20 mouse cellular contexts compared by ENCODE assay signal in genomic region chr4:58890035-58890782, GRCm38 (mm10). TPM values are rescaled to one million over a fixed set of nuclear protein-coding genes. Genes with fewer than 3 reads are reported as not detected.
DNase-seq lines count a peak whose midpoint lies in the region; ATAC-seq and TF ChIP-seq lines count a peak whose summit lies in the region.
"Had no signal": no experiment of that assay in that cellular context is flagged by ENCODE, and none has a peak within 500 bp of the region (broad histone marks: within the 10 kb centered on the region; RNA-seq: fewer than 3 reads in every experiment).

No protein-coding gene starts in this region.

- H3K4me2 ChIP-seq in liver, embryonic 13.5 days = peak overlapping the region; percentile 40
- H3K4me2 ChIP-seq in liver, postnatal 0 days (ENCODE audit: low read depth, low read length) = no peak overlapping the region
- H3K4me2 ChIP-seq: embryonic facial prominence, embryonic 15.5 days; hindbrain, embryonic 14.5 days had no signal

- H3K4me3 ChIP-seq in liver, embryonic 13.5 days (replicated peaks) = no peak overlapping the region
- no peak overlapping the region for H3K4me3 ChIP-seq in liver, postnatal 0 days (ENCODE audit: low read depth, low read length)
- H3K4me3 ChIP-seq: embryonic facial prominence, embryonic 15.5 days; heart, embryonic 10.5 days had no signal

- no peak for TF ChIP-seq CTCF in liver, postnatal 0 days (IDR thresholded peaks at IDR 0.05; ENCODE audit: low read depth)

- H3K36me3 ChIP-seq in liver, embryonic 13.5 days = no peaks in the 10 kb centered on the region
- H3K36me3 ChIP-seq in liver, postnatal 0 days (replicated peaks; ENCODE audit: insufficient read depth, low read length) = no peaks in the 10 kb centered on the region
- H3K36me3 ChIP-seq: embryonic facial prominence, embryonic 15.5 days; heart, embryonic 10.5 days had no signal

- H3K27ac ChIP-seq in liver, embryonic 13.5 days = peak overlapping the region; percentile 79
- 0 out of 2 replicates have a peak overlapping the region, but pooled peaks have one; percentile 29 for H3K27ac ChIP-seq in liver, postnatal 0 days (ENCODE audit: low read depth)
- H3K27ac ChIP-seq: embryonic facial prominence, embryonic 15.5 days; heart, embryonic 10.5 days; hindbrain, embryonic 14.5 days had no signal

- 32% methylated on average over 4 of the region's 4 CpGs for WGBS in liver, embryonic 13.5 days (ENCODE audit: insufficient replicate concordance)
- WGBS in liver, postnatal 0 days (ENCODE audit: insufficient replicate concordance) = 74% methylated on average over 4 of the region's 4 CpGs

- H3K4me1 ChIP-seq in liver, embryonic 13.5 days (replicated peaks) = peaks cover 74% of the 10 kb centered on the region
- H3K4me1 ChIP-seq in liver, postnatal 0 days (ENCODE audit: insufficient read depth) = peaks cover 9% of the 10 kb centered on the region
- H3K4me1 ChIP-seq: embryonic facial prominence, embryonic 15.5 days had no signal

- peak; percentile 45 for DNase-seq in liver, embryonic 13.5 days
- DNase-seq in liver, postnatal 0 days = no peak
- DNase-seq in ovary, postnatal 10 days (ENCODE audit: low spot score) = no peak
- no peak for DNase-seq in lung, postnatal 4 days
- no peak for DNase-seq in layer of hippocampus, adult 11-12 months (ENCODE audit: low spot score)
- DNase-seq: adrenal gland, adult 2 months; adrenal gland, postnatal 36 days; cerebellum, adult 8-10 months; cerebellum, postnatal 14 days; embryo, embryonic 11 days; heart, adult 18-20 months; heart, postnatal 10 days; heart, postnatal 4 days had no signal

- no peak overlapping the region for H3K9ac ChIP-seq in liver, embryonic 13.5 days
- no peak overlapping the region for H3K9ac ChIP-seq in liver, postnatal 0 days (replicated peaks)
- H3K9ac ChIP-seq: embryonic facial prominence, embryonic 15.5 days; hindbrain, embryonic 14.5 days had no signal

- TF ChIP-seq EP300 in liver, postnatal 0 days (IDR thresholded peaks at IDR 0.05; ENCODE audit: low read depth) = peak; percentile 83

- no peaks in the 10 kb centered on the region for H3K27me3 ChIP-seq in liver, embryonic 13.5 days
- H3K27me3 ChIP-seq in liver, postnatal 0 days (ENCODE audit: insufficient read depth, low read length) = no peaks in the 10 kb centered on the region
- H3K27me3 ChIP-seq: CH12.LX; embryonic facial prominence, embryonic 15.5 days had no signal

- peak; percentile 51; the same call in 1 of the 2 replicates for ATAC-seq in erythroid progenitor cell, adult 5-6 weeks (replicated peaks; ENCODE audit: low FRiP score, poor library complexity, severe bottlenecking)
- peak; percentile 90 for ATAC-seq in liver, embryonic 13.5 days (ENCODE audit: low read depth)
- peak; percentile 72 for ATAC-seq in liver, postnatal 0 days
- ATAC-seq: forebrain, embryonic 14.5 days had no signal

- H3K9me3 ChIP-seq in liver, embryonic 13.5 days (replicated peaks) = no peaks in the 10 kb centered on the region
- no peaks in the 10 kb centered on the region for H3K9me3 ChIP-seq in liver, postnatal 0 days (ENCODE audit: low read length)
- H3K9me3 ChIP-seq: embryonic facial prominence, embryonic 15.5 days; heart, embryonic 10.5 days had no signal

RNA-seq across cellular contexts. Expression of gene Ecpas, which starts 22.3 kb away (rescaled TPM):
- total RNA-seq in erythroid progenitor cell, adult 5-6 weeks (2015; ENCODE audit: low replicate concordance) = 53.0 and 54.1 TPM in 2 replicates
- total RNA-seq in erythroid progenitor cell, adult 5-6 weeks (2017; ENCODE audit: low replicate concordance) = 34.0 and 34.1 TPM in 2 replicates
- 14.9 and 18.8 TPM in 2 replicates for polyA plus RNA-seq in liver, embryonic 13.5 days (2015; fragmentation: Nextera tagmentation; extraction: Ambion mirVana)
- polyA plus RNA-seq in liver, postnatal 0 days (2015; fragmentation: Nextera tagmentation; extraction: Ambion mirVana) = 9.1 and 13.0 TPM in 2 replicates

RNA-seq across cellular contexts. Expression of gene Zkscan16, which starts 53.2 kb away (rescaled TPM):
- not detected in 2 replicates for total RNA-seq in erythroid progenitor cell, adult 5-6 weeks (2015; ENCODE audit: low replicate concordance)
- total RNA-seq in erythroid progenitor cell, adult 5-6 weeks (2017; ENCODE audit: low replicate concordance) = not detected in 2 replicates
- 0.03 and 0.06 TPM in 2 replicates for polyA plus RNA-seq in liver, embryonic 13.5 days (2015; fragmentation: Nextera tagmentation; extraction: Ambion mirVana)
- polyA plus RNA-seq in liver, postnatal 0 days (2015; fragmentation: Nextera tagmentation; extraction: Ambion mirVana) = 0.06 TPM in 1 of 2 replicates, not detected in the other
- total RNA-seq: CH12.LX; common myeloid progenitor, adult 5-6 weeks had no signal
- polyA plus RNA-seq: adrenal gland, adult 2 months had no signal
